Mouse (Mus musculus): ENCODE measurements around the gene Pvalb.

Gene Pvalb

GRCm38 (mm10) chr15:78195096-78195880, 10.9 kb downstream of the Pvalb start:
- DNase-seq (ENCODE audit: low read depth): no peak

GRCm38 (mm10) chr15:78194320-78194719, 11.9 kb downstream of the Pvalb start:
- no peak for DNase-seq (ENCODE audit: low read depth)

- DNase-seq (ENCODE audit: low read depth): no peak
These were observed 16.6 kb downstream of the Pvalb start for GRCm38 (mm10) chr15:78189636-78190035.

- DNase-seq (ENCODE audit: low read depth): no peak
These were observed 17.7 kb downstream of the Pvalb start for GRCm38 (mm10) chr15:78188546-78188945.

GRCm38 (mm10) chr15:78186906-78187305, 19.3 kb downstream of the Pvalb start:
- no peak for DNase-seq (ENCODE audit: low read depth)

GRCm38 (mm10) chr15:78185609-78186008, 20.6 kb downstream of the Pvalb start:
- no peak for DNase-seq (ENCODE audit: low read depth)

GRCm38 (mm10) chr15:78184855-78185254, 21.3 kb downstream of the Pvalb start:
- peak; percentile 56 for DNase-seq (ENCODE audit: low read depth)

GRCm38 (mm10) chr15:78181701-78182405, 24.3 kb downstream of the Pvalb start:
- DNase-seq (ENCODE audit: low read depth): no peak

- DNase-seq (ENCODE audit: low read depth): no peak
These were observed 26.4 kb downstream of the Pvalb start for GRCm38 (mm10) chr15:78179775-78180174.

GRCm38 (mm10) chr15:78178397-78178796, 27.8 kb downstream of the Pvalb start:
- peak; percentile 55 for DNase-seq (ENCODE audit: low read depth)

GRCm38 (mm10) chr15:78177257-78177656, 28.9 kb downstream of the Pvalb start:
- no peak for DNase-seq (ENCODE audit: low read depth)

GRCm38 (mm10) chr15:78174887-78175245, 31.3 kb downstream of the Pvalb start:
- no peak for DNase-seq (ENCODE audit: low read depth)

- peak; percentile 99 for DNase-seq (ENCODE audit: low read depth)
These were observed 32.0 kb downstream of the Pvalb start, which contains the start of gene Ift27 for GRCm38 (mm10) chr15:78173972-78174886. Ift27 (minus strand) TSS chr15:78174107.

GRCm38 (mm10) chr15:78172899-78173817, 33.0 kb downstream of the Pvalb start:
- no peak for DNase-seq (ENCODE audit: low read depth)

- DNase-seq (ENCODE audit: low read depth): no peak
These were observed 33.8 kb downstream of the Pvalb start for GRCm38 (mm10) chr15:78172256-78172898.

- peak; percentile 23 for DNase-seq (ENCODE audit: low read depth)
These were observed 34.5 kb downstream of the Pvalb start for GRCm38 (mm10) chr15:78171651-78172050.

GRCm38 (mm10) chr15:78170708-78171107, 35.5 kb downstream of the Pvalb start:
- no peak for DNase-seq (ENCODE audit: low read depth)

GRCm38 (mm10) chr15:78169566-78169965, 36.6 kb downstream of the Pvalb start:
- no peak for DNase-seq (ENCODE audit: low read depth)

- no peak for DNase-seq (ENCODE audit: low read depth)
These were observed 40.9 kb downstream of the Pvalb start for GRCm38 (mm10) chr15:78165292-78165691.

GRCm38 (mm10) chr15:78164466-78164865, 41.7 kb downstream of the Pvalb start:
- DNase-seq (ENCODE audit: low read depth): no peak

- no peak for DNase-seq (ENCODE audit: low read depth)
These were observed 44.3 kb downstream of the Pvalb start for GRCm38 (mm10) chr15:78161946-78162345.
